Mouse (Mus musculus) kidney, embryonic 15.5 days (tissue): ENCODE results near the gene Aven. TPM values are rescaled to one million over a fixed set of nuclear protein-coding genes. Genes with fewer than 3 reads are reported as not detected.
A peak's percentile ranks its signal among the peaks of the same experiment; 100 is the strongest.

Source experiments
- ATAC-seq: fragments of 200-750 bp; cut with Nextera tagmentation; replicated peaks from 2 replicates; pipeline ENCODE4 v1.8.0; 2017; ENCODE audit warnings: moderate TSS enrichment; ENCODE audit not compliant: low FRiP score
- H3K27ac ChIP-seq: fragments of 300-500 bp; sonication (generic); 2 replicates; pipeline ENCODE4 v1.5.1; 2015; ENCODE audit warnings: mild to moderate bottlenecking, inconsistent platforms
- H3K27me3 ChIP-seq: fragments of 300-500 bp; sonication (generic); 2 replicates; pipeline ENCODE4 v1.6.1; 2015; ENCODE audit warnings: inconsistent platforms
- H3K36me3 ChIP-seq: fragments of 300-500 bp; sonication (generic); 2 replicates; pipeline ENCODE4 v1.6.1; 2015; ENCODE audit warnings: inconsistent platforms
- H3K4me1 ChIP-seq: fragments of 300-500 bp; sonication (generic); 2 replicates; pipeline ENCODE4 v1.6.1; 2015; ENCODE audit warnings: inconsistent platforms
- H3K4me2 ChIP-seq: fragments of 300-500 bp; sonication (generic); 2 replicates; pipeline ENCODE4 v1.6.1; 2015; ENCODE audit warnings: moderate library complexity, mild to moderate bottlenecking, inconsistent platforms
- H3K4me3 ChIP-seq: fragments of 300-500 bp; sonication (generic); replicated peaks from 2 replicates; pipeline ENCODE4 v1.5.1; 2015; ENCODE audit warnings: mild to moderate bottlenecking, inconsistent platforms
- H3K9ac ChIP-seq: fragments of 300-500 bp; sonication (generic); 2 replicates; pipeline ENCODE4 v1.6.1; 2015; ENCODE audit warnings: mild to moderate bottlenecking, inconsistent platforms
- H3K9me3 ChIP-seq: fragments of 300-500 bp; sonication (generic); replicated peaks from 2 replicates; pipeline ENCODE4 v1.6.1; 2016; ENCODE audit warnings: inconsistent platforms
- WGBS: fragments of 180-500 bp; shearing (Covaris S2); methylation state at CpG from one replicate; pipeline ENCODE4 v1.1.7; 2015; ENCODE audit warnings: mixed read lengths; 5-methylcytosine and 5-hydroxymethylcytosine counted together
- microRNA-seq: library from miRNA; unstranded; fragments of <30 nt; microRNA quantifications from one replicate; pipeline ENCODE4, GENCODE M21; 2016
- polyA plus RNA-seq: library from polyadenylated mRNA; unstranded; fragments of >200 nt; fragmentation: Nextera tagmentation; extraction: Ambion mirVana; gene quantifications from 2 replicates; pipeline ENCODE4 v1.2.1, GENCODE M21; 2015

The Aven gene
- polyA plus RNA-seq, 1 experiment from 2014 or later: 9.3 TPM

DNA sequence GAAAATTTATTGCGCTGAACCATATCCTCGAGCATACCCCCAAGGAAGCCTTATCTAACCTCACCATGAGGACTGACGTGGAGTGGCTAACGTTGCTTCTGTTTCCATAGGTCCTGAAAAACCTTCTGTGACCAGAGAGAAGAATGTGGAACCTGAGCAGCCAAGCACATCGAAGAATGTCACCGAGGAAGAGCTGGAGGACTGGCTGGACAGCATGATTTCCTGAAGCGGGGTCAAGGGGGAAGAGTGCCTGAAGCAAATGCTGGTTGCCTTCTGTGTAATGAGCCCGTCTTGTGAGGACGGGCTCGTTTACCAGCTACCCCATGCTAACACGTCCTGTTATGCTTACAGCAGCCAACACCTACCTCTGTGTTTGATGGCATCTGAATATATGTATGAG is 137.9 kb downstream of the Aven start:
- Histone ChIP-seq H3K27me3 (no peaks in the 10 kb centered on the region), H3K4me3 (no peak overlapping the region), H3K4me2 (no peak overlapping the region), H3K4me1 (no peaks in the 10 kb centered on the region; the same call in 1 of the 2 replicates), H3K9me3 (no peaks in the 10 kb centered on the region), H3K27ac (no peak overlapping the region), H3K36me3 (peaks cover 4% of the 10 kb centered on the region; the same call in 1 of the 2 replicates), H3K9ac (no peak overlapping the region)
- WGBS: 48% methylated on average over 11 of the region's 11 CpGs
- peak; percentile 76 for ATAC-seq

- Histone ChIP-seq H3K27me3 (no peaks in the 10 kb centered on the region), H3K4me3 (no peak overlapping the region), H3K4me2 (no peak overlapping the region), H3K9ac (no peak overlapping the region), H3K27ac (no peak overlapping the region), H3K36me3 (peaks cover 4% of the 10 kb centered on the region; the same call in 1 of the 2 replicates), H3K4me1 (no peaks in the 10 kb centered on the region; the same call in 1 of the 2 replicates), H3K9me3 (no peaks in the 10 kb centered on the region)
- WGBS: 87% methylated on average over 9 of the region's 9 CpGs
- no peak for ATAC-seq
These were observed 139.8 kb downstream of the Aven start for GRCm38 (mm10) chr2:112632536-112632935.

DNA sequence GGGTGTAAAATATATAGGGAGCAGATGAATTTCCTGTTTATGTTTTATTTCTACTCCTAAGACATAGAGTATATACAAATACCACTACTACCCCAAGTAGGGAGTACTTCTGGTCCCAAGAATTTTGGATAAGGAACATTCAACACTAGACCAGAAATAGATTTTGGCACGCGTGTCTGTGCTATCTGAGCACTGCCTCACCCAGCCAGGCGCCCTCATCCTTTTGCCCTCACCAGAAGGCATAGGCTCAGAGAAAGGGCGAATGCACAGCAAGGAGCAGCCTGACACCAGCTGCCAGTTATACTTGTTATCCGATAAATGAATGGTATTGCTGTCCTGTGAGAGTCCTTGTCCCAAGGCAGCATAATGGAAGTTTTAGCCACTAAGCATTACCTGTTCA is 144.4 kb downstream of the Aven start:
- no peaks in the 10 kb centered on the region for H3K9me3 ChIP-seq
- H3K4me3 ChIP-seq: no peak overlapping the region
- no peaks in the 10 kb centered on the region for H3K27me3 ChIP-seq
- no peak overlapping the region for H3K4me2 ChIP-seq
- no peaks in the 10 kb centered on the region for H3K4me1 ChIP-seq
- peaks cover 4% of the 10 kb centered on the region; the same call in 1 of the 2 replicates for H3K36me3 ChIP-seq
- no peak overlapping the region for H3K27ac ChIP-seq
- WGBS: 90% methylated on average over 5 of the region's 5 CpGs
- no peak for ATAC-seq
- no peak overlapping the region for H3K9ac ChIP-seq

DNA sequence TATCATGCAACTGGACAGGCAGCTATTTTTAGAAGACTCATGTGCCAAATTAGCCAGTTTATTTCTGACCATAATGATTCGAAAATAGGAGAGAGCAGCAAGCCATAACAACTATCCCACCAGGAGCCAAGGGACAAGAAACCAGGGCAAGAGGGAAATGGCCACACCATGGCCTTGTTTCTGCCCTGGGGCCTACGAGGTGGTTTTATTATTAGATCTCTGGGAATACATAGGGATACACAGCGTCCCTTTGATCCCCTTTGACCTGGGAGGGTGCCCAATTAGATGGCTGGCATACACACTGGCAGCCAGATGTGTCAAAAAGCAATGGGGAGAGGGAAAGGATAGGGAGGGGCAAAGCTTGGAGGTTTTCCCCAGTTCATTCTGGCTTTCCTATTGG is 161.1 kb downstream of the Aven start:
- WGBS: 78% methylated on average over 3 of the region's 3 CpGs
- Histone ChIP-seq H3K36me3 (no peaks in the 10 kb centered on the region), H3K27ac (no peak overlapping the region), H3K4me1 (no peaks in the 10 kb centered on the region), H3K4me3 (no peak overlapping the region), H3K27me3 (no peaks in the 10 kb centered on the region), H3K9ac (no peak overlapping the region), H3K4me2 (no peak overlapping the region), H3K9me3 (no peaks in the 10 kb centered on the region)
- no peak for ATAC-seq

GRCm38 (mm10) chr2:112656131-112656530 is 163.4 kb downstream of the Aven start:
- H3K4me2 ChIP-seq: no peak overlapping the region
- no peaks in the 10 kb centered on the region for H3K4me1 ChIP-seq
- no peaks in the 10 kb centered on the region for H3K27me3 ChIP-seq
- H3K27ac ChIP-seq: no peak overlapping the region
- no peaks in the 10 kb centered on the region for H3K9me3 ChIP-seq
- 65% methylated on average over 5 of the region's 5 CpGs for WGBS
- ATAC-seq: no peak
- no peak overlapping the region for H3K4me3 ChIP-seq
- no peak overlapping the region for H3K9ac ChIP-seq
- no peaks in the 10 kb centered on the region for H3K36me3 ChIP-seq

- Histone ChIP-seq H3K27me3 (no peaks in the 10 kb centered on the region), H3K36me3 (no peaks in the 10 kb centered on the region), H3K9ac (no peak overlapping the region), H3K27ac (no peak overlapping the region), H3K9me3 (no peaks in the 10 kb centered on the region), H3K4me3 (no peak overlapping the region), H3K4me1 (no peaks in the 10 kb centered on the region), H3K4me2 (no peak overlapping the region)
- ATAC-seq: no peak
- WGBS: 89% methylated on average over 3 of the region's 3 CpGs
These were observed 176.7 kb downstream of the Aven start for GRCm38 (mm10) chr2:112669461-112669860.

DNA sequence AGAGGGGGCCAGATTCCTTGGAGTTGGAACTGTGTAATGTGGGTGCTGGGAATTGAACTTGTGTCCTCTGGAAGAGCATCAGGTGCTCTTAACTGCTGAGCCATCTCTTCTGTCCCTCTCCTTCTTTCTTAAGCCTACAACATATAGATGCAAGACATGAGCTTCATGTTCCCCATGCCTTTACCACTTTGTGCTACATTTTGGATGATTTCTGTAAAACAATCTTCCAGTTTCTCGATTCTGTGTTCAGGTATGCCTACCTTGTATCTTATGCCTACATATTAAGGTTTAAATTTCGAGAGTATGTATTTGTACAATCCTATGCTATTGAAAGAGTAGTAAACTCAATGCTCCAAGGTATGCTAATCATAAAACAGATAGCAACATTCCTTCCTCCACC is 183.4 kb downstream of the Aven start:
- WGBS: 86% methylated on average over 2 of the region's 2 CpGs
- Histone ChIP-seq H3K4me2 (no peak overlapping the region), H3K4me3 (no peak overlapping the region), H3K4me1 (no peaks in the 10 kb centered on the region), H3K36me3 (no peaks in the 10 kb centered on the region), H3K9ac (no peak overlapping the region), H3K9me3 (no peaks in the 10 kb centered on the region), H3K27ac (no peak overlapping the region), H3K27me3 (no peaks in the 10 kb centered on the region)
- no peak for ATAC-seq

GRCm38 (mm10) chr2:112676721-112677120 is 184.0 kb downstream of the Aven start:
- ATAC-seq: no peak
- WGBS: 76% methylated on average over 1 of the region's 1 CpGs

GRCm38 (mm10) chr2:112677246-112677645 is 184.5 kb downstream of the Aven start:
- Histone ChIP-seq H3K27me3 (no peaks in the 10 kb centered on the region), H3K4me3 (no peak overlapping the region), H3K36me3 (no peaks in the 10 kb centered on the region), H3K27ac (no peak overlapping the region), H3K9ac (no peak overlapping the region), H3K4me2 (no peak overlapping the region), H3K4me1 (no peaks in the 10 kb centered on the region), H3K9me3 (no peaks in the 10 kb centered on the region)
- ATAC-seq: no peak
- 81% methylated on average over 1 of the region's 1 CpGs for WGBS

More at GRCm38 (mm10) chr2:112676721-112677120, 184.0 kb downstream of the Aven start:
- no peaks in the 10 kb centered on the region for H3K9me3 ChIP-seq
- H3K4me3 ChIP-seq: no peak overlapping the region
- H3K4me2 ChIP-seq: no peak overlapping the region
- no peak overlapping the region for H3K27ac ChIP-seq
- H3K4me1 ChIP-seq: no peaks in the 10 kb centered on the region
- H3K9ac ChIP-seq: no peak overlapping the region
- no peaks in the 10 kb centered on the region for H3K36me3 ChIP-seq
- no peaks in the 10 kb centered on the region for H3K27me3 ChIP-seq

DNA sequence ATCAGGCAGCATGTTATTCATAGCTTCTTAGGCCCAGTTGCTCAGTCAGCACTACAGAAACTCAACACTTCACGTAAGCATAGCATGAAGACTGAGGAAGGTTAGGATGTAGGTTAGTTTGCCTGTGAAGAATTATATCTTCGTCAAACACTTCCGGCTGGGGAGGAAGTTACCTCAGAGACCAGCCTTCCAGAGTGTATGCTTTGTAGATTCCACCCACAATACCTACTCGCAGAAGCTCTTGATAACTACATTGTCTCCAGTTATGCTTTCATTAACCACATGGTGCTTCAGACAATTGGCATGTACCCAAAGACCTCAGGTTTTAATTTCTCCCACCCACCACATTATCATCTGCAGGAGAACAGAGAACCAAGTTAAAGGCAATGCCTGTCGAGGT is 189.1 kb downstream of the Aven start:
- Histone ChIP-seq H3K4me1 (no peaks in the 10 kb centered on the region), H3K9ac (no peak overlapping the region), H3K27ac (no peak overlapping the region), H3K9me3 (no peaks in the 10 kb centered on the region), H3K4me2 (no peak overlapping the region), H3K36me3 (no peaks in the 10 kb centered on the region), H3K4me3 (no peak overlapping the region), H3K27me3 (no peaks in the 10 kb centered on the region)
- ATAC-seq: no peak
- 81% methylated on average over 5 of the region's 5 CpGs for WGBS

Small RNAs within 50 kb of the gene (microRNA-seq; reads per million reads assigned to microRNA genes)
- not detected for gene Gm44374

Other genes with a start within 250 kb of the Aven start
- 0.08 TPM in 1 of 2 replicates, not detected in the other for gene Nutm1, start 233.7 kb upstream of the Aven start, polyA plus RNA-seq
- 242 and 259 TPM in 2 replicates for gene Nop10, start 231.0 kb upstream of the Aven start, polyA plus RNA-seq
- gene Slc12a6, start 227.1 kb upstream of the Aven start, polyA plus RNA-seq: 9.5 and 10.7 TPM in 2 replicates
- gene Gm21985, start 226.7 kb upstream of the Aven start, polyA plus RNA-seq: not detected in 2 replicates
- 120 and 123 TPM in 2 replicates for gene Emc4, start 124.9 kb upstream of the Aven start, polyA plus RNA-seq
- gene Katnbl1, start 113.8 kb upstream of the Aven start, polyA plus RNA-seq: 38.4 and 42.3 TPM in 2 replicates
- gene Emc7, start 38.0 kb upstream of the Aven start, polyA plus RNA-seq: 19.3 and 20.0 TPM in 2 replicates
- 0.17 and 0.22 TPM in 2 replicates for gene Chrm5, start 12.2 kb upstream of the Aven start, polyA plus RNA-seq